Mouse (Mus musculus): ENCODE data around the gene Midn.

Midn gene

DNA sequence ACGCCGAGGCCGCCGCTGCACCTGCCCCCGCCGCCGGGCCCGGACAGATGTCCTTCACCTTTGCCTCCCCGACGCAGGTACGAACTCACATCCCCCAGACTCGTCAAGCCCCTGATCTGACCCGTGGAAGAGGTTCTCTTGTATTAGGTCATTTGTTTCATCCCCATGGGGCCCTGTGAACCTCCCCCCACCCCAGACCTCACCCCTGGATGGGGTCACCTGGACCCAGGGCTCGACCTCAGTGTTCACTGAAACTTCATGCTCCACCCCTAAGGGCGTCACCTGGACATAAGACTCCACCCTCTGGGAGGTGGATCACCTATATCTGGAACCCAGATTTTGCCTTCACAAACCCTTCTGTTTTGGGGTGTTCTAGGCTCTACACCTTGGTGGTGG lies 5.5 kb upstream of the Midn start:
- DNase-seq (ENCODE audit: extremely low spot score, low read depth, low spot score): no peak

DNA sequence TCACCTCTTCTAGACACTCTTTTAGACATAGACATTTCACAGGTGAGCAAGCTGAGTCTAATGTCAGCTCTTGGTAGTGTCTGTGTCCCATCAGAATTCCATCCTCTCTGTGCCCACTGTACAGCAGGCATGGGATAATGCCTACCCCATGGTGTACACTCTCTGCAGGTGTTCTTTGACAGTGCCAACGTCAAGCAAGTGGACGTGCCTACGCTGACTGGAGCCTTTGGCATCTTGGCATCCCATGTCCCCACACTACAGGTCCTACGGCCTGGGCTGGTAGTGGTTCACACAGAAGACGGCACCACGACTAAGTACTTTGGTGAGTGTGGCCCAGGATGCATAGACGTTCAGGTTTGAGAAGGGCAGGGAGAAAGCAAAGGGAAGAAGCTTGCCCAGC lies 4.4 kb upstream of the Midn start:
- no peak for DNase-seq (ENCODE audit: extremely low spot score, low read depth, low spot score)

DNA sequence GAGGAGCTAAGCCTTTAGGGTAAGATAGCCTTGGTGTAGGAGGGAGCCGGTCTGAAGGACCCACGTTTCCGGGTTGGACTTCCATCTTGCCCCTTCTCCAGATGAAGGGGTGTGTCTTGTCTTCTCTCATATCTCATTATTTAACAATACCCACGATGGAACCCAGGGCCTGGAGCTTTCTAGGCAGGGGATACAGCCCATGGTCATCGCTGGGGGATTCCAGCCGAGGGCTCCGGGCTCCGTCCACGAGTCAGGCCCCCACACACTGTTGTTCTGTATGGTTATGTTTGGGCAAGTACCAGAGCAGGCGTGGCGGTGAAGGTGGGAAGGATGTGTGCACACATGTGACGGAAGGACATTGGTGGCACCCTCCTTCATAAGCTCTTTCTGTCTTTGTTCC lies 3.9 kb upstream of the Midn start:
- DNase-seq (ENCODE audit: extremely low spot score, low read depth, low spot score): no peak

DNA sequence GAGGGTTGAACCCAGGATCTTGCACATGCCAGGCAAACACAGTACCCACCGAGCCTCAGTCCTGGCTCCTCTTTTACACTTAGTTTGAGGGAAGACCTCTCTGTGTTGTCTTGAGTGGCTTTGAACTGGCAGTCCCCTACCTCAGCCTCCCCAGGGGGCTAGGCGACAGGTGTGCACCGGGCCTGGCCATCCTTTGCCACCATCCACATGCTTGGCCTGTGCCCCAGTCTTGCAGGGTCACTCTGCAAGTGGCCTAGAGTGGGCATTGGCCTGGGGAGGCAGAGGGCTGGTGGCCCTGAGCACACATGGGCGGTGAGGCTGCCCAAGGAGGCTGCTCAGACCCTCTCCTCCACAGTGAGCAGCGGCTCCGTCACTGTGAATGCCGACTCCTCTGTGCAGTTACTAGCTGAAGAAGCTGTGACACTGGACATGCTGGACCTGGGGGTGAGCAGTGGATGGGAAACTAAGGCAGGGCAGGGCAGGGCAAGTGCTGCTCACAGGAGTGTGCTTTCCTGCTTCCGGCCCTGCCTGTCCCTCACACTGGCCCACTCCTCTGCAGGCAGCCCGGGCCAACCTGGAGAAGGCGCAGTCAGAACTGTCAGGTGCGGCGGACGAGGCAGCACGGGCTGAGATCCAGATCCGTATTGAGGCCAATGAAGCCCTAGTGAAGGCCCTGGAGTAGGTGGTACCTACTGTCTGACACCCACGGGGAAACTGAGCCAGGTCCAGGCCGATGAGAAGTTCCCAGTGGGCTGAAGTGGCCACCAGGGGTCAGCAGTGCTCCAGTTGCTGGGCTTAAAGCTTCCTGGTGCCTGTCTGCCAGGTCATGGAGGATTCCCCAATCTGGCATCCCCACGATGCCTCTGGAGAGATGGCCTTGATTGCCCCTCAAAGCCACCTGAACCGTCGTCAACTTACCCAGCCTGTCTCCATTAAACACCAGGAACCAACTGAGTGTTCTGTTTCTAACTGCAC lies 2.9 kb upstream of the Midn start:
- DNase-seq (ENCODE audit: extremely low spot score, low read depth, low spot score): no peak

DNA sequence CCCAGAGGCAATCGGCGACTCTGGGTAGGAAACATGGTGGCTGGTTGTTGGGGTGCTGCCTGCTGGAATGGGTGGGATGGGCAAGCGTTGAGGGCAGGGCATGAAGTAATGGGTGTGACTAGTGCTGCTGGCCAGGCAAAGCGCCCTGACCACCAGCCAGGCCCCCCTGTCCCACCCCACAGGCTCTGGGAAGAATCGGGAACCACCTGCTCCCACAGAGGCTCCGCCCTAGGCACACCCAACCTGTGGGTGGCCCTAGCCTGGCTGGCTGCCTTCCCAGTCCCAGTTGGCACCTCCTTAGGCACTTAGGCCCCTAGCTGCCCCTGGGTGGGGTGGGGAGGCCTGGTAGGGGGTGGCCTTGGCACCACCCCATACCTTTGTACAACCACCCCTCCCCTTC lies 2.2 kb upstream of the Midn start:
- no peak for DNase-seq (ENCODE audit: extremely low spot score, low read depth, low spot score)

DNA sequence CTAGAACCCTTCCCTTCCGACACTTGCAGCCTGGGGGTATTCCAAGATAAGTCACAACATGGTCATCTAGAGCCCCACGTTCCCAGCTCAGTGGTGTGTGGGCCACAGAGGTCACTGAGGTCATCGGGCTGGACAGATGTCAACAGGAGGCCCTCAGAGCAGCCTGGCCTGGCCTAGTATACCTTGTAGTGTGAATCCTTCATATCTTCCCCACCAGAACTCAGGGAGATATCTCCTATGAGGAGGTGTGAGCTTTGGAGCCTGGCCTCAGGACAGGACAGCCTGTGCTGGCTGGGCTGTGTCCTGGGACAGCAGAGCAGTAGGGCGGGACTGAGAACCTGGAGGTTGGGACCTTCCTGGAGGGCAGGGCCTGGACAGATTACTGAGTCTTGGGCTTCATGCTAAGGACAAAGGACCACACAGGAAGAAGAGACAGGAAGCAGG lies 1.5 kb upstream of the Midn start:
- DNase-seq (ENCODE audit: extremely low spot score, low read depth, low spot score): no peak

DNA sequence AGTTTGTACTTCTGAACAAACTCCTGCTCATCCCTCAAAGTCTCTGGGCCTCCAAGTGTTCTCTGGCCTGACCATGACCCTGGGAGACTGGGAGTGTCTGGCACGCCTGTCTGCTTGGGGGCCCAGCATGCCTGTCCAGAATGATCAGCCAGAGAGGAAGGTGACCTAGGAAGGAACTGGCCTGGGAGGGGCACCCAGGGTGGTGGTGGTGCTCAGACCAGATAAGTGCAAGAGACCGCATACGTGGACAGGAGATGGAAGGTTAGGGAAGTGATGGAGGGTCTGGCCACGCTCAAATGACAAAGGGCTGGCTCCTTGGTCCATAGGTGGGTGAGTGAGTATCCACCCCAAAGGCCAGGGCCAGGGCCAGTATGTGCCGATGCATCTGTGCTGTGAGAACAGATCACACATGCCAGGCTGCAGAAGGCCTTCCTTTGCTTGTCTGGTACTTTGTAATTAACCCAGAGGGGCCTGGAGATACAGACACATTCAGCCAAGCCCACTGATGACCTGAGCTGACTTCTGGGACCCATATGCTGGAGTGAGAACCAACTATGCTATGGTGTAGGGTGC lies 840 bp upstream of the Midn start:
- no peak for DNase-seq (ENCODE audit: extremely low spot score, low read depth, low spot score)

DNA sequence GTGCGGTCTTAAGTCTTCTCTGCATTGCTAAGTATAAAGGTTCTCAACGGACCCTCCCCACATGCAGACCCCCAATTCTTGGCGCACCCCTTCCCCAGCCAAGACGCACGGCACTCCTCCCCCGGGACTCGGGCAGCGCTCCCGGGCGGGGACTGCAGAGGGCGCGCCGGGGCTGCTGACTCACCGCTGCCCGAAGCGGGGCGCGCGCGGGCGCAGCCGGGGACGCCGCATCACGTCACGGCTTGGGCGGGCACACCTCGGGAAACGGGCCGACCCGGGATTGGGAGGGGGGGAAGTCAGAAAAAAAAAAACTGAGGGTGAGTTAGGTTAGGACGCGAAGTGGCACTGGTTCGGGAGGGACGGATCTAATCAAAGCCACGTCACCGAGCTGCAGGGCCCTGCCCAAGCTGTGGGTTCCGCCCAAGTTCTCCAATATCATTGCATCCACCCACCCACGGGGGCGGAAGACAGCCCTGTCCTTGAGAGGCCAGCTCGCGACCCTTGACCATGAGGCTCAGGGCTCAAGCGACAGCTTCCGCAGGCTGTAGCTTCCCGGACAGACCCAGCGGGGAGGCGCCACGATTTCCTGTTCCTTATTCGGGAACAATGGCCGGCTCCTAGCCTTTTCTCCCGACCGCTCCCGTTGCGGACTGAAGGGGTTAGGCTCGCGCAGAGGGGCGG lies 678 bp downstream of the Midn start:
- DNase-seq (ENCODE audit: extremely low spot score, low read depth, low spot score): no peak

DNA sequence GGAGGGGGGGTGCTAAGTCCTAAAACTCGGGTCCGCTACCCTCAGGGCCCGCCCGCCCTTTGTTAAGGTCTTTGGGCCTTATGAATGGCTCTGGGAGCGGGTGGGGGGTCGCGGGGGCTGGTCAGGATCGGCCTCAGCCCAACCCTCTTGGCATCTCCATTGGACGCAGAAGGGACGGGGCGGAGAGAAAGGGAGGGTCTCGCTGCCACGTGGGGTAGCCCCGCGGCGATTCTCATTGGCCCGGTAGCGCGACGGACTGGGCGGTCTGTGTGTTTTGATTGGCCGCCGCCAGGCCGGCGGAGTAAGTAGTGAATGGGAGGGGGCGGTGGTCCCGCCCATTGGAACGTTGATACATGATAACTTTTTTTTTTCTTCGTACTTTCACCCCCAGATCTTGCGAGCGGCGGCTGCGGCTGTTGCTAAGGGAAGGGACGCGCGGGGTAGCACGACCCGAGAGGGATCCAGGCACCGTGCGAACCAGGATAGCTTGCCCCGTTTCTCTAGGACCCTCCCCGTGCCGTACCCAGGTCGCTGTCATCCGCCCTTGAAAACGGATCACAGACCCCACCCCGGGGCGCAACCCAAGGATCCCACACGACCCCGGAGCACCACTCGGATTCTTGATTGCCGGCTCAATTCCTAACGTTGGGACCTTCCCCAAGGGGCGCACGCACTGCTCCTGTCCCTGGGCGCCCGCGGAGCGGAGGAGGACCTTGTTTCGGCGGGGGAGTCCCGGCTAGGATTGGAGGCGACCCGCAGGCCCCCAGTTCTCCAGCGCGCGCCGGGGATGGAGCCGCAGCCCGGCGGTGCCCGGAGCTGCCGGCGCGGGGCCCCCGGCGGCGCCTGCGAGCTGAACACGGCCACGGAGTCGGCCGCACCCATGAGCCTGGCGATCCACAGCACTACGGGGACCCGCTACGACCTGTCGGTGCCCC lies 1.5 kb downstream of the Midn start:
- no peak for DNase-seq (ENCODE audit: extremely low spot score, low read depth, low spot score)

DNA sequence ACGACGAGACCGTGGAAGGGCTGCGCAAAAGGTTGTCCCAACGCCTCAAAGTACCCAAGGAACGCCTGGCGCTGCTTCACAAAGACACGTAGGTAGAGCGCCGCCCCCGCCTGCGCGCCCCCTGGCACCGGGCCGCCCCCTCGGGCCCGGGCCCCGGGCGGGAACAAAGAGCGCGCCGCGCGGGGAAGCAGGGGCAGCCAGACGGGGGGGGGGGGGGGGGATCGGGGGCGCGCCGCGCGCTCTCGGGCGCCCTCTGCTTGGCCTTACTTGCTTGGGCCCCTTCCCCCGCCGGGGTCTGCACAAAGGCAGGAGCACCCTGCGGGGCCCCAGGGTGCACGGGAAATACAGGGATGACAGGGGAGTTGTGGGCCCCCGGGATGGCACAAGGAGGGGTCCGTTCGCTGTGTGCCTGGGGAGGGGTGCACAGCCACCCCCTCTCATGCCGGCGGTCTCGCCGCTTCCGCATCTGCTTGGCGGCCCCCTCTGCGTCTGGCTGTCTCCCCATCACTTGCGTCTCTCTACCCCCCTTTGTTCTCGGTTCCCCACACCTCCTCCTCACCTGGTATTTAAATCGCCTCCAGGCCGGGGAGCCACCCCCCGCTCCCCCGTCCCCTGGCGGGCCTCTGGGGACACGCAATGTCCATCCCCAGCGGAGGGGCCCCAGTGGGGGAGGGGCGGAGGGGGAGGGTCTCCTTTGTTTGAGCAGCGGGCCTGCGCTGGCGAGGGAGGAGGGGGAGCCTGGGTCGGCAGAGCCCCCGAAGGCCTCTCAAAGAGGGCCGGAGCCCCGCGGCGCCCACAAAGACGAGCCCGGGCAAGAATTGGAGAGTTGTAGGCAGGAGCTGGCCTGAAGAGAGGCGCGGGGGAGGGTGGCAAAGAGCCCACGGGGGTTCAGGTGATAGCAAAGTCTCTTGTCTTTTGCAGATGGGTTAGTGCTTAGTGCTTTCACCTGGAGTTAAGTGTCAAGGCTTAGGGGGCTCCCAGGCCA lies 2.4 kb downstream of the Midn start:
- no peak for DNase-seq (ENCODE audit: extremely low spot score, low read depth, low spot score)

DNA sequence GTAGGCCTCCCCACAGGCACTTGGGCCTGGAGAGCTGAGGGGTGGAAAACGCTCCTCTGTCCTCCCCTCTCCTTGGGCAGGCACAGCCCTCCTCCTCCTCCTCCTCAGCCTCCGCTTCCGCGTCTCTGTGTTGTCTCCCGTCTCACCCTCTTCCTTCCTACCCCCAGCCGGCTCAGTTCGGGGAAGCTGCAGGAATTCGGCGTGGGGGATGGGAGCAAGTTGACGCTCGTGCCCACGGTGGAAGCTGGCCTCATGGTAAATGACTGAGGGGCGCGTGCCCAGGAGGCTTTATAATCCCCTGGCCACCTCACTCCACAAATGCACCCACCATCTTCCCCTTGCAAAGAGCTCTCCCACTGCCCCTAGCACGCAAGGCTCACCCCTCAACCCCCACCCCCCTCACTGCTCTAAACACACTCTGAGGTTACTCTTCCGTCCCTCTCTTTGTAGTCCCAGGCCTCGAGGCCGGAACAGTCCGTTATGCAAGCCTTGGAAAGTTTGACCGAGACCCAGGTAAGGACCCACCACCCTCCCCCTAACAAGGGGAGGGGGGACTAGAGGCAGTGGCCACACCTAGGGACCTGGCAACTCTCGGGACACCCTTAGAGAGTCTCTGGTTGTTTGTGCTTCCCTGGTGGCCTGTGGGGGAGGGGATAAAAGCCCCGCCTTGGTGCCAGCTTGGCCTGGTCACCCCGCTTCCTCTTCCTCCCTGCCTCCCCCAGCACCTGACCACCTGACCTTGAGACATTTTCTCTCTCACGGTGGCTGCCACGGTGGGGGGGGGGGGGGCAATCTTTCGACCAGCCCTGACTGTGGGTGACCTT lies 3.4 kb downstream of the Midn start:
- no peak for DNase-seq (ENCODE audit: extremely low spot score, low read depth, low spot score)

DNA sequence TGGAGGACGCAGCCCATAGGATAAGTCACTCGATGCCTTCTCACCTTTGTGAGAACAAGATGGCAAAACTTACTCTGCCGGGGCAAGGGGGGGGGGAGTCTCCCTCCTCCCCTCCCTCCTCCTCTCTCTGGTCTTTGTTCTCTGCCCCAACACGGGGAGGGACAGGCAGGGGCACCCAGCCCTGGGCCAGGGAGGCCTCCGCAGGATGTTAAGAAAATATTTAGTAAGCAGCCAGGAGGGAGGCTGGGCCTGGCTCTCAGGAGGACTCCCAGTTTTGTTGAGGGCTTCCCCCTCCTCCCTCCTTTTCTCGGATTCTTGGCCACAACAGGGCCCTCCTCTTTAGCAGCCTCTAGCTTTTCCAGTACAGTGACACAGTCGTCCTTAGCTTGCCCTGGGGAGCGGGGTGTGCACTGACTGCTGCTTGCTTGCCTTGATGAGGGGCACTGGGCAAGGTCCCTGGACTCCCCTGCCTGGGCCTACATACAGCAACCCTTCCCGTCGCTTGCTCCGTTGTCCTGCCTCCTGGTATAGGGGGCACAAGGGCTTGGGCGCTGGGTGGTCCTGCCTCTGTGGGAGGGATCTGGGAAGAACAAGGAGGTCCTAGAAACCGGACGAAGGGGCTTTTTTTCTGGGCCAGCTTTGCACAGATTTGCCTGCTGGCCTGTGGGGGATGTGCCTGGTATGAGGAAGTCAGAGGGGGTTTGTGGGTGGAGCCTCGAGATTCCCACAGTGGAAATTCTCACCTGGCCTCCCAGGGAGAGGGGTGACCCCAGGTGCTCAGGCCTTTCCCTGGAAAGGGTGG lies 4.2 kb downstream of the Midn start:
- DNase-seq (ENCODE audit: extremely low spot score, low read depth, low spot score): no peak

DNA sequence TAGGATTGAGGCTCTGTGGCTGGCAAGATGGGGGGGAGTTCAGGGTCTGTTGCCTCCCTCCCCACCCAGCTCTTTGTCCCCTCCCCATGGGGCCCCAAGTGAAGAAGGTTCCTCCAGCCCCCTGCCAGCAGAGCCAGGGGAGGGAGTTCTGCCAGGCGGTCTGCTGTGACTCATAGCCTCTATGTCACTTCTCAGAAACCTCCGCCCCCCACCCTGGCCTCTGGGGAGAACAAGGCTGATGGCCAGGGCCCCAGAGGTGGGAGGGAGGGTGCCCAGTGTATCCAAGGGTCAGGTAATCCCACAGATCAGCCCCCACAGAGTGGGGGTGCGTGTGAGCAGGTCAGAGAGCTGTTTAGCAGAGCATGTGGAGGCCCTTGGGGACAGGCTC lies 4.8 kb downstream of the Midn start:
- no peak for DNase-seq (ENCODE audit: extremely low spot score, low read depth, low spot score)

DNA sequence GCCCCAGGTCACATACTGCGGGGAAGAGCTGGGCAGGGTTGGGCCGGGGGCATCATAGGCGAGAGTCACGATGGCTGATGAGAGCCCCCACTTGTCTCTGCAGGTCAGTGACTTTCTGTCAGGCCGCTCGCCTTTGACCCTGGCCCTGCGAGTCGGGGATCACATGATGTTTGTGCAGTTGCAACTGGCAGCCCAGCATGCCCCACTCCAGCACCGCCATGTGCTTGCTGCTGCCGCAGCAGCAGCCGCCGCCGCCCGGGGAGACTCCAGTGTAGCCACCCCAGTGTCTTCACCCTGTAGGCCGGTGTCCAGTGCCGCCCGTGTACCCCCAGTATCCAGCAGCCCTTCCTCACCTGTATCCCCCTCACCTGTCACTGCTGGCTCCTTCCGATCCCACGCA lies 5.6 kb downstream of the Midn start:
- no peak for DNase-seq (ENCODE audit: extremely low spot score, low read depth, low spot score)

DNA sequence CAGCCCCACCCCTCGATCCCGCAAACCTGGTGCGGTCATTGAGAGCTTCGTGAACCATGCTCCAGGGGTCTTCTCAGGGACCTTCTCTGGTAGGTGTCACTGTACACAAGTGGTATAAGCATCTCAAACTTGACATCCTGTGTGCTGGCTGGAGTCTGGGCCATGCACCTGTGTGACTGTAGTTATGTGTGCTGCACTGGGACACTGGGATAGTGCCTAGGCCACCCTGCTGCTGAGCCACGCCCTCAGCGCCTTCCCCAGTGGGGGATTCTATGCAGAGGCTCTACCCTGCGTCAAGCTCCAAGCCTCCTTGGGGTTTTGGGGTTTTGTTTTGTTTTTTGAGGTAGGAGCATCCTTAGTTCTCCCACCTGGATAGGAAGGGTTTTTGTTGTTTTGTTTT lies 6.3 kb downstream of the Midn start:
- DNase-seq (ENCODE audit: extremely low spot score, low read depth, low spot score): no peak

DNA sequence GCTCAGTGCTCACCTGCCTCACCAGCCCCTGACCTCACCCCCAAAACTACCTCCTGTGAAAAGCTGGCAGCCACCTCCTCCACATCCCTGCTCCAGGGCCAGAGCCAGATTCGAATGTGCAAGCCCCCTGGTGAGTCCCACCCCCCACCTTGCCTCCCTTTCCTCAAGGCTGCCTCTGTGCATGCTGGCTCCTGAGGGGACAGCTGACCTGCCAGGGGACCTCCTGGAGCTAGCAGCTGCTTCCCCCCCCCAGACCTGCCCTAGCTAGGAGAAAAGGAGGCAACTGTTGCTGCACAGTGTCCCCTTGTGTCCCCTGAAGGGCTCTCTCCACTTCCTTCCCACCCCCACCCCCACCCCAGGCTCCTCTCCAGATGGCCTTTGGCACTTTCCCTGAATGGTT lies 7.2 kb downstream of the Midn start:
- DNase-seq (ENCODE audit: extremely low spot score, low read depth, low spot score): no peak

DNA sequence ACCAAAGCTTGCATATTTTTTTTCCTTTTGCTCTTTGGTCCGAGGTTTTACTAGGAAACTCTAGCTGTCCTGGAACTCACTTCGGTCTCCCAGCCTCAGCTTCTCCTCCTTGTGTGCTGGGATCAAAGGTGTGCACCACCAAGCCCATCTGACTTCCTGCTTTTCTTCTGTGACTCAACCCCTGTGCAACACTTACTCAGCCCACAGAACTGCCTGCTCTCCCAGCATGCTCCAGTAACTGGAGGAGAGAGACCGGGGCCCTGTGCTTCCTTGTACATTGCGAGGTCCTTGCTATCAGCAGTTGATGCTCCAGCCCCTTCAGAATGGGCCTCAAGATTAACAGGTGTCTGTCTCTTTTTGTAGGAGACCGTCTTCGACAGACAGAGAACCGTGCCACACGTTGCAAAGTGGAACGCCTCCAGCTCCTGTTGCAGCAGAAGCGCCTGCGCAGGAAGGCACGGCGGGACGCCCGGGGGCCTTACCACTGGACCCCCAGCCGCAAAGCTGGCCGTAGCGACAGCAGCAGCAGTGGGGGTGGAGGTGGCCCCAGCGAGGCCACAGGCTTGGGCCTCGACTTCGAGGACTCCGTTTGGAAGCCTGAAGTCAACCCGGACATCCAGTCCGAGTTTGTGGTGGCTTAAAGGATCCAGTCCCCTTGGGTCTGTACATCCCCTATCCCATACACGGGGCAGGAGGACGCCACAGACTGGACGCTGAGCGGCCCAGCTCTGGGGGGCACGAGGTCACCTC lies 8.1 kb downstream of the Midn start:
- no peak for DNase-seq (ENCODE audit: extremely low spot score, low read depth, low spot score)

DNA sequence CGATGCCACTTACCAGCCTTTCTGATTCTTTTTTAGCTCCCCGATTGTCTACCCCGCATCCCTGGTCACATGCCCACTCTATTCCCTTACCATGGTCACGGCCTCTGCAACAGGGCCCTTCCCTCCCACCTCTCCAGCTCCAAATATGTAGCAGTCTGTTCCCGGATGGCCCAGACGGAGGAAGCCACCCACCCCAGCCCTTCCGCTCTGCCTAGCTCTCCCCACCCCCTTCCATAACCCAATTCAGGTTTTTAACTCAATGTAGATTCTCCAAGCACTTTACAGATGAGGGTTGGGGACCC lies 8.6 kb downstream of the Midn start:
- no peak for DNase-seq (ENCODE audit: extremely low spot score, low read depth, low spot score)
